Mouse (Mus musculus) liver, embryonic 15.5 days (tissue): Measurements from ENCODE around the gene Pla2g1b. TPM values are rescaled to one million over a fixed set of nuclear protein-coding genes. Genes with fewer than 3 reads are reported as not detected.

ENCODE experiments used
- ATAC-seq: fragments of 200-750 bp; cut with Nextera tagmentation; 2 replicates; pipeline ENCODE4 v1.8.0; 2017; ENCODE audit warnings: moderate number of reproducible peaks, mild to moderate bottlenecking, moderate library complexity; ENCODE audit not compliant: insufficient read depth
- H3K27ac ChIP-seq: fragments of 300-500 bp; sonication (generic); replicated peaks from 2 replicates; pipeline ENCODE4 v1.5.1; 2015; ENCODE audit warnings: mild to moderate bottlenecking, inconsistent platforms
- H3K27me3 ChIP-seq: fragments of 300-500 bp; sonication (generic); 2 replicates; pipeline ENCODE4 v1.6.1; 2015; ENCODE audit warnings: mild to moderate bottlenecking, inconsistent platforms
- H3K36me3 ChIP-seq: fragments of 300-500 bp; sonication (generic); replicated peaks from 2 replicates; pipeline ENCODE4 v1.6.1; 2015; ENCODE audit warnings: moderate library complexity, mild to moderate bottlenecking, inconsistent platforms
- H3K4me1 ChIP-seq: fragments of 300-500 bp; sonication (generic); replicated peaks from 2 replicates; pipeline ENCODE4 v1.6.1; 2015; ENCODE audit warnings: inconsistent platforms
- H3K4me2 ChIP-seq: fragments of 300-500 bp; sonication (generic); 2 replicates; pipeline ENCODE4 v1.6.1; 2015; ENCODE audit warnings: moderate library complexity, mild to moderate bottlenecking, inconsistent platforms
- H3K4me3 ChIP-seq: fragments of 300-500 bp; sonication (generic); replicated peaks from 2 replicates; pipeline ENCODE4 v1.5.1; 2015; ENCODE audit warnings: mild to moderate bottlenecking, inconsistent platforms
- H3K9ac ChIP-seq: fragments of 300-500 bp; sonication (generic); 2 replicates; pipeline ENCODE4 v1.6.1; 2015; ENCODE audit warnings: moderate library complexity, mild to moderate bottlenecking, inconsistent platforms
- H3K9me3 ChIP-seq: fragments of 300-500 bp; sonication (generic); replicated peaks from 2 replicates; pipeline ENCODE4 v1.6.1; 2016; ENCODE audit warnings: inconsistent platforms
- WGBS: fragments of 180-500 bp; shearing (Covaris S2); methylation state at CpG from one replicate; pipeline ENCODE4 v1.1.7; 2015; ENCODE audit warnings: mixed read lengths; ENCODE audit not compliant: insufficient replicate concordance; 5-methylcytosine and 5-hydroxymethylcytosine counted together
- polyA plus RNA-seq: library from polyadenylated mRNA; unstranded; fragments of >200 nt; fragmentation: Nextera tagmentation; extraction: Ambion mirVana; gene quantifications from 2 replicates; pipeline ENCODE4 v1.2.1, GENCODE M21; 2015

Gene Pla2g1b
- not detected in 2 replicates for polyA plus RNA-seq

DNA sequence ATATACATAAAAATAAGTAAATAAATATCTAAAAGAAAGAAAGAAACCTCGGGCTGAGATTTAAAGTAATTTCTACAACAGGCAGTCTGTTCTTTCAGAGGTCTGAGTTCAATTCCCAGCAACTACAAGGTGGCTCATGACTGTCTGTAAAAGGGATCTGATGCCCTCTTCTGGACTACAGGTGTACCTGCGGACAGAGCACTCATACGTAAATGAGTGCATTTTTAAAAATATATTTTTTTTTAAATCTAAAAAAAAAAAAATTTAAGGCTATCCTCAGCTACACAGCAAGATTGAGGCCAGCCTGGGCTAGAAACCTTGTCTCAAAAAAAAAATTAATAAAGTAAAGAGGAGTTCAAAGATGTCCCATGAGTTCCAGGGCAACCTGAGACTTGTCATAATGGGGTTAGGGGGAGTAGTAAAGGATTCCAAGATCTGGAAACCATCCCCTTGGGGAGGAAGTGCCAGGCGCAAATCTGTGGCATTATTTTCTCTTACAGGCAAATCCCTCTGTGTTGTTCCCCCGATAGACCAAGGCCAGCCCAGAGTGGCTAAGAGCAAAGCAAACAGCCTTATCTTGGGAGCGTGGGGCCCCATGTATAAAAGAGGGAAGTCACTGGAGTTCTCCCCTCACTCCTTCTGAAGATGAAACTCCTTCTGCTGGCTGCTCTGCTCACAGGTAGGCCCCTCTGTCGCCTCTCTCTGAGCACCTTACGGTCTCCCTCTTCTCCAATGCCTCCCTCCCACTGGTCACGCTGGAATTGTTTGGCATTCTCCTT lies at the start of gene Pla2g1b:
TSS of gene Pla2g1b (plus strand) at position 621 of the 779 bp plus-strand sequence.
- WGBS = 19% methylated on average over 9 of the region's 9 CpGs

DNA sequence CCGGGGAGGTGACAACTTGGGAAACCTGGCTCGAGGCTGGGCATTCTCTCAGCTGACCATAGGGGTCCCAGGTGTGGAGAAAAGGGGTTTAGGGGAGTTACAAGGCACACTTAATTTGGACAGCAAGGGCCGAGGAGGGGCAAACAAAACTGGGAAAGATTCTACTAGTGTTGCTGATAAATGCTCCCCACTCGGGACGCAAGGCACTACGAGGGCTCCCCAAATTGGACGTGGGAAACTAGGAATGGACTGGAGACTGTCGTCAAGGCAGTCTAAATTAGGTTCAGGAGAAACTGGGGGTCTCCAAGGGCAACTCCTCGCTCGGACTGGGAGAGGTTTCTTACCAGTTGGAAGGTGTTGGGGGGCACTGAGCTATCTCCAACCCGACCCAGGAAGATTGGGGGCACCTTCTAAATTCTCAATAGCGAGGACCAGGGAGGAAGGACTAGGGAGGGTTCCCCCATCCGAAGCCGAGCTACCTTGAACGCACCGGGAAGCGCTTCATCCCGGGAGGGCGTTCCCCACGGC lies 37.2 kb upstream of the Pla2g1b start:
- Histone ChIP-seq H3K9me3 (no peaks in the 10 kb centered on the region), H3K4me3 (peak overlapping the region; percentile 54), H3K36me3 (no peaks in the 10 kb centered on the region), H3K27me3 (peaks cover 91% of the 10 kb centered on the region), H3K9ac (no peak overlapping the region), H3K27ac (no peak overlapping the region), H3K4me2 (peak overlapping the region; percentile 69), H3K4me1 (0 out of 2 replicates have a peak, but pooled peaks cover 2% of the 10 kb centered on the region)
- WGBS = 3% methylated on average over 20 of the region's 20 CpGs
- no peak for ATAC-seq

More for the DNA sequence above, at the start of gene Pla2g1b:
- no peak within 1 kb of the TSS for H3K9ac ChIP-seq
- H3K9me3 ChIP-seq = no peaks in the 10 kb centered on the region
- ATAC-seq = no peak
- H3K27me3 ChIP-seq = peaks cover 6% of the 10 kb centered on the region
- no peak within 1 kb of the TSS for H3K4me2 ChIP-seq
- no peak within 1 kb of the TSS for H3K27ac ChIP-seq
- no peak within 1 kb of the TSS for H3K4me3 ChIP-seq
- peaks cover 11% of the 10 kb centered on the region for H3K4me1 ChIP-seq
- H3K36me3 ChIP-seq = no peaks in the 10 kb centered on the region

DNA sequence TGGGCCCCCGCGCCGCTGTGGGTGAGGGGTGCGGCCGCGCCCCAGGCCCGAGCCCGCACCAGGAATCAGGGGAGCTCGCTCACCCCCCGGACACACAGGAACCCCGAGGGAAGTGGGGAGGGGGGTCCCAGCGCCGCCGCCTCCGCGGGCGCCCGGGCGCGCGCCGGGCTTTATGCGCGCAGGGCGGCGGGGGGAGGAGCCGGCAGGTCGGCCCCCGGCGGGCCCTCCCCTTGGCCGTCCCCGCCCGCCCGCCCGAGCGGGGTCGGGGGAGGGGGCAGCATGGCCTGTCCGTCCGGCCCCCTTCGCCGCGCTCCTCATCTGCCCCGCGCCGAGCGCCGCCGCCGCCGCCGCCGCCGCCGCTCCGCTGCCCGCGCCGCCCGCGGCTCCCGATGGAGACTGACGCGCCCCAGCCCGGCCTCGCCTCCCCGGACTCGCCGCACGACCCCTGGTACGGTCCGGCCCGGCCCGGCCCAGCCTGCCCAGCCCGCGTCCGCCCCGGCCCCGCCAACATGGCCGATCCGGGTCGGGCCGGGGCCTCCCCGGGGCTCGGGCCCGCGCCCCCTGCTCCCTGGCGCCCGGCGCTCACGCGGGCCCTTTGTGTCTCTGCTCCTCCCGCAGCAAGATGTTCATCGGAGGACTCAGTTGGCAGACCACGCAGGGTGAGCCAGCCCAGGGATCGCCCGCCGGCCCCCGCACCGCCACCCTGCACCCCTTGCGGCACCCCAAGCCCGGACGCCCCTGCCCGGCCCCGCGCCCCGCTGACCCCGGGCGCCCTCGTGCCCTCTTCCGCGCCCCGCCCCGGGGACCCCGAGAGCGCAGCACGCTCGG lies 36.5 kb upstream of the Pla2g1b start, which contains the start of gene Msi1:
TSS of gene Msi1 (plus strand) at position 241 of the 828 bp plus-strand sequence.
- Histone ChIP-seq H3K27ac (no peak within 1 kb of the TSS), H3K36me3 (no peaks in the 10 kb centered on the region), H3K27me3 (peaks cover 98% of the 10 kb centered on the region), H3K4me1 (0 out of 2 replicates have a peak, but pooled peaks cover 2% of the 10 kb centered on the region), H3K9me3 (no peaks in the 10 kb centered on the region), H3K9ac (no peak within 1 kb of the TSS; the same call in 1 of the 2 replicates), H3K4me3 (peak within 1 kb of the TSS; percentile 54), H3K4me2 (peak within 1 kb of the TSS; percentile 69)
- 0% methylated on average over 61 of the region's 117 CpGs for WGBS
- ATAC-seq = no peak

DNA sequence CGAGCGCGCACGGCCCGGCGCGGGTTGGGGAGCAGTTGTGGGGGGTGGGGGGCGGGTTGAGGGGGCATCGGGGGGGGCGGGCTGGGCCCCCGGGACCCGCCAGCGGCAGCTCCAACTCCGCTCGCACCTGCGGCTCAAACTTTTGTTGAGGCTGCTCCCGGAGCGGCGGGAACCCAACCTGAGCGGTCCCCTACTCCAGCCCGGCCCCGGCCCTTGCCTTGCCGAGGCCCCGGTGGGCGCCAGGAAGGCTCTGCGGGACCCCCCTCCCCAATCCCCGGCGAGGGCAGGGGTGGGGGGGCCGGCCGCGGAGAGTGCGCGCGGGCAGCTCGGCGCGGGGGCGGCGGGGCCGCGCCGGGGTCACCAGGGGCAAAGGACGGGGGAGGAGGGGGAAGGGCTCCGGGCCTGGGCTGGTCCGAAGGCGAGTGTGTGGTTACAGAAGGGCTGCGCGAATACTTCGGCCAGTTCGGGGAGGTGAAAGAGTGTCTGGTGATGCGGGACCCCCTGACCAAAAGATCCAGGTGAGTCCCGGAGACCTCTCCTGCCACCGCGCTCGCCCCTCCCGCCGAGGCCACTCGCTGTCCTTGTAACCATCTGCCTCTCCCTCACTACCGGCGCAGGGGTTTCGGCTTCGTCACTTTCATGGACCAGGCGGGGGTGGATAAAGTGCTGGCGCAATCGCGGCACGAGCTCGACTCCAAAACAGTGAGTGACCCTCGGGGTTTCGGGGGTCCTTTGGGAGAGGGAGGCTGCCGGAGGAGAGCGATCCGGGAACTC lies 35.7 kb upstream of the Pla2g1b start:
- Histone ChIP-seq H3K36me3 (no peaks in the 10 kb centered on the region), H3K4me2 (peak overlapping the region; percentile 69), H3K9ac (no peak overlapping the region), H3K4me1 (0 out of 2 replicates have a peak, but pooled peaks cover 2% of the 10 kb centered on the region), H3K9me3 (no peaks in the 10 kb centered on the region), H3K27ac (no peak overlapping the region), H3K4me3 (peak overlapping the region; percentile 54), H3K27me3 (peaks cover 100% of the 10 kb centered on the region)
- no peak for ATAC-seq
- WGBS = 2% methylated on average over 64 of the region's 73 CpGs

DNA sequence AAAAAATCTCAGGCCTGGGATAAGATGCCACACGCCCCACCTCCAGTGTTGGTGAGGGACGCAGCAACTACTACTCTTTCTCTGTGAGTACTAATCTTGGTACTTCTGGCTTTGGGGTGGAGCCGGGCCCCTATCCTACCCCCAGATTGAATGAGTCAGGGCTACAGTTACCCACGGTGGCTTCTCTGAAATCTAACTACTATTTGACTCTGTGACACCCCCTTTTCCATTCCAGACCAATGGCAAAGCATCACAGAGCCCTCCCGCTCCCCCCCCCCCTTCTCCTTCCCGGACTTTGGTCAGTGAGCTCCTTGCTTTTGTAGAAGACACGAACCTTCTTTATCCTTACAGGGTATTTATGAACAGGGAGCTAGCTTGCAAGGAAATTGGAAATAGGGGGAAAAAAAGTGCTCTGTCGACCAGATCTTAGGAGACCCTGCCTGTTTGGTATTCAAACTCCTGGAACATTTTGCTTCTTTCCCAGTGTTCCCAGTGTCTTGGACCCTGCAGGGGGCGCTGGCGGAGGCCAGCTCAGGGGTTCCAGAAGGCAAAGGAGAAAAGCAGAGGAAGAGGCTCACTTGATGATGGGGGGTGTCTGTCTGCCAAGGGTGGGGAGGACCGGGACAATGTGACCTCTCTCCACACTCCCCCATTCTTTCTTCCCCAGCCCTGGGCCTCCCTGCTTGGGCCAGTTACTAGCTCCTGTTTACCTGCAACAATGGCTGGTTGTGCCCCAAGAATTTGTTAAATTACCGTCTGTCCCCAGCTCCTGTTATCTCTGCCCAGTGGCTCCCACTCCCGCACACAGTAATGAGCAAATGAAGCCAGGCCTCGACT lies 34.8 kb upstream of the Pla2g1b start:
- peaks cover 100% of the 10 kb centered on the region for H3K27me3 ChIP-seq
- H3K27ac ChIP-seq = no peak overlapping the region

DNA sequence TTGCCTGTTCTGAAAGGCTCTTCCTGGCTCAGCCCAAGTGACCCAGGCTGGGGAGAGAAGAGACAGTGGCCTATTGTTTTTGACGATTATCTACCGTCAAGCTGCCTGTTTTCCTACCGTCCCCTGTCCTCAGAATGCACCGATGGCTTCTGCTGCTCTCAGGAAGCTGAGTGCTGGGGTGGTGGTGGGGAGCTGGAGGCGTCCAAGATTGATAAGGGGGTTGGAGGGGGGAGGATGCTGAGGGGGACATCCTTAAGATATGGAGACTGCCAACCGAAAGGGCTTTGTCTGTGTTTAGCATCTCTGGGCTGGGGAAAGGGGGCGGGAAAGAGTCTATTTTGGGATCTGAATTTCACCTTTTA lies 34.2 kb upstream of the Pla2g1b start:
- Histone ChIP-seq H3K27ac (no peak overlapping the region), H3K27me3 (peaks cover 100% of the 10 kb centered on the region), H3K9ac (no peak overlapping the region), H3K4me2 (no peak overlapping the region), H3K4me3 (no peak overlapping the region), H3K4me1 (0 out of 2 replicates have a peak, but pooled peaks cover 2% of the 10 kb centered on the region), H3K9me3 (no peaks in the 10 kb centered on the region), H3K36me3 (no peaks in the 10 kb centered on the region)
- ATAC-seq = no peak
- WGBS = 18% methylated on average over 7 of the region's 7 CpGs

More for the DNA sequence above, 34.8 kb upstream of the Pla2g1b start:
- no peak overlapping the region for H3K4me3 ChIP-seq
- 10% methylated on average over 14 of the region's 14 CpGs for WGBS
- no peak for ATAC-seq
- H3K9me3 ChIP-seq = no peaks in the 10 kb centered on the region
- H3K36me3 ChIP-seq = no peaks in the 10 kb centered on the region
- no peak overlapping the region for H3K9ac ChIP-seq
- peak overlapping the region; percentile 69; the same call in 1 of the 2 replicates for H3K4me2 ChIP-seq
- H3K4me1 ChIP-seq = 0 out of 2 replicates have a peak, but pooled peaks cover 2% of the 10 kb centered on the region

DNA sequence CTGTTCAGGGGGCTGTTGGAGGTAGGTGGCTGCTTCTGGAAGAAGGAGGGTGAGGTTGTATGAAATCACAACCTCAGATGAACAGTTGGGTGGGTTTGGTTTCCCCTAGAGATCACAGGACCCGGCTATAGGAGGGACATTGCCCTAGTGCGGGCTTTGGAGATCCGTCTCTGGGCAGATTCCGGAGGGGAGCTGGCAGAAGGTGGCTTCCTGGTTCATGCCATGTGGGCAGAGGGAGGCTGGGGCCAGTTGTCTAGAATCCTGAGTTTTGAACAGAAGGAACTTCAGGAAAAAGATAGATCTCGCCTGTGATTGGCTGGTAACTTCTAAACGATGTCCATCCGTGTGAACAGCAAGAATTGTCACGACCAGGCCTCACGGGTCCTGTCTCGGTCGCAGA lies 33.7 kb upstream of the Pla2g1b start:
- no peaks in the 10 kb centered on the region for H3K36me3 ChIP-seq
- ATAC-seq = no peak
- H3K9me3 ChIP-seq = no peaks in the 10 kb centered on the region
- H3K27me3 ChIP-seq = peaks cover 100% of the 10 kb centered on the region
- H3K4me3 ChIP-seq = no peak overlapping the region
- WGBS = 68% methylated on average over 11 of the region's 11 CpGs
- H3K4me1 ChIP-seq = 0 out of 2 replicates have a peak, but pooled peaks cover 2% of the 10 kb centered on the region
- no peak overlapping the region for H3K9ac ChIP-seq
- H3K4me2 ChIP-seq = no peak overlapping the region
- no peak overlapping the region for H3K27ac ChIP-seq

DNA sequence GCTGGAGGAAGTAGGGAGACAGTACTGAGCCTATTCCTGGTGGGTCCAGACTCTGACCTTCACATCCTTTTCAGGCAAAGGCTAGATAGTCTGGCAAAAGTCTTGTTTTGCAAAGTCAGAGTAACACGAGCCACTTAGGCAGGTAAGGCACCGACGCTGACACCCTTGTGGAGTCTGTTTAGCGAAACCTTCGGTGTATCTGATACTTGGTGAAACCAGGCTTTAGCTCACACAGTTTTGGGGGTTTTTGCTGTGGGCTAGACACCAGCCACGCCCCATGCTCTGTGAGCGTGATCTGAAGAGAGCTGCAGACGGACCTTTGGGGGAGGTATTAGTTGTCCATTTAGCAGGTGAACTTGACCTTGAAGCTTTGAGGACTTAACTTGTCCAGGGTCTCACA lies 32.9 kb upstream of the Pla2g1b start:
- no peak overlapping the region for H3K9ac ChIP-seq
- H3K4me1 ChIP-seq = 0 out of 2 replicates have a peak, but pooled peaks cover 2% of the 10 kb centered on the region
- no peak overlapping the region for H3K27ac ChIP-seq
- peaks cover 100% of the 10 kb centered on the region for H3K27me3 ChIP-seq
- no peaks in the 10 kb centered on the region for H3K9me3 ChIP-seq
- ATAC-seq = no peak
- H3K36me3 ChIP-seq = no peaks in the 10 kb centered on the region
- no peak overlapping the region for H3K4me3 ChIP-seq
- 59% methylated on average over 8 of the region's 8 CpGs for WGBS
- H3K4me2 ChIP-seq = no peak overlapping the region

DNA sequence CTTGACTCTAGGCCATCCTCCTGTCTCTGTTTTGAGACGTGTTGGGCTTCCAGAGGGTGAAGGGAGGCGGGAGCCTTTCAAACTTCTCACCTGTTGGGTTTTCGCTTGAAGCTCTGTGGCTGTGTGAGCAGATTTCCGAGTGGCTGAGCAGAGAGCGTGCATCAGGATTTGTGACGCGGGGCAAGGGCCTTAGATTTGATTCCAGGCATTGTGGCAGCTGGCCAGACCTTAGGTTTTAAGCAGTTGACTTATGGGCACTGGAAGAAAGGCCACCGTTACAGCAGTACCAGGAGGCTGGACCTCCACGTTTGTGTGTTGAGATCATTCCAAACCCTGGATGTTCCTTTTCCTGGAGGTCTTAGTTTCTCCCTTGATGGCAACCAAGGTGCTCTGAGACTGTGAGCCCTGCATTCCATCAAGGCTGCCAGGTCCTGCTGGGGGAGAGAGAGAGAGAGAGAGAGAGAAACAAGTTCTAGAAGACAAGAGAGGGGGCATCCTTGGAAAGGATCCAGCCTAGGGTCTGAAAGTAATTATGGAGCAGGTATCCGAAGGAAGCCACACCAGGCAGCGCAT lies 31.7 kb upstream of the Pla2g1b start:
- no peak for ATAC-seq
- no peak overlapping the region for H3K4me2 ChIP-seq
- H3K9ac ChIP-seq = no peak overlapping the region
- WGBS = 54% methylated on average over 11 of the region's 11 CpGs
- no peak overlapping the region for H3K27ac ChIP-seq
- peaks cover 98% of the 10 kb centered on the region for H3K27me3 ChIP-seq
- 0 out of 2 replicates have a peak, but pooled peaks cover 2% of the 10 kb centered on the region for H3K4me1 ChIP-seq
- H3K4me3 ChIP-seq = no peak overlapping the region
- H3K36me3 ChIP-seq = no peaks in the 10 kb centered on the region
- H3K9me3 ChIP-seq = no peaks in the 10 kb centered on the region
